33 mouse cellular contexts compared by ENCODE assay signal in genomic region chr4:13131463-13131862, GRCm38 (mm10).
"Had no signal": no experiment of that assay in that cellular context is flagged by ENCODE, and none has a peak within 500 bp of the region (broad histone marks: within the 10 kb centered on the region; RNA-seq: fewer than 3 reads in every experiment).

No protein-coding gene starts in this region.

- H3K9me3 ChIP-seq: heart, embryonic 10.5 days; heart, embryonic 12.5 days; heart, embryonic 13.5 days; heart, embryonic 15.5 days; hindbrain, embryonic 10.5 days; hindbrain, embryonic 12.5 days; hindbrain, embryonic 13.5 days; hindbrain, embryonic 15.5 days; kidney, embryonic 15.5 days had no signal

- H3K4me3 ChIP-seq: heart, adult 2 months; heart, embryonic 10.5 days; heart, embryonic 12.5 days; heart, embryonic 13.5 days; heart, embryonic 15.5 days; hindbrain, embryonic 10.5 days; hindbrain, embryonic 12.5 days; hindbrain, embryonic 13.5 days; hindbrain, embryonic 15.5 days; kidney, embryonic 15.5 days; layer of hippocampus, adult 2 months had no signal

- H3K9ac ChIP-seq: heart, embryonic 12.5 days; heart, embryonic 13.5 days; heart, embryonic 15.5 days; hindbrain, embryonic 12.5 days; hindbrain, embryonic 13.5 days; hindbrain, embryonic 14.5 days; hindbrain, embryonic 15.5 days; kidney, embryonic 15.5 days had no signal

- H3K27me3 ChIP-seq: heart, embryonic 12.5 days; heart, embryonic 13.5 days; heart, embryonic 15.5 days; hindbrain, embryonic 12.5 days; hindbrain, embryonic 13.5 days; hindbrain, embryonic 15.5 days; kidney, embryonic 15.5 days had no signal

- H3K4me2 ChIP-seq: heart, embryonic 11.5 days; heart, embryonic 12.5 days; heart, embryonic 13.5 days; heart, embryonic 15.5 days; hindbrain, embryonic 12.5 days; hindbrain, embryonic 13.5 days; hindbrain, embryonic 14.5 days; hindbrain, embryonic 15.5 days; kidney, embryonic 15.5 days had no signal

- DNase-seq: heart, adult 2 months; heart, postnatal 10 days; heart, postnatal 14 days; heart, postnatal 36 days; heart, postnatal 4 days; kidney, adult 11 months; kidney, adult 18-20 months; kidney, adult 2 months; kidney, adult 8-10 months; kidney, adult 9 months; kidney, postnatal 10 days; kidney, postnatal 14 days; kidney, postnatal 25 days; kidney, postnatal 36 days; kidney, postnatal 4 days; layer of hippocampus, adult 9-11 months; layer of hippocampus, postnatal 36 days had no signal

- H3K27ac ChIP-seq: heart, adult 2 months; heart, embryonic 10.5 days; heart, embryonic 13.5 days; heart, embryonic 15.5 days; hindbrain, embryonic 10.5 days; hindbrain, embryonic 12.5 days; hindbrain, embryonic 13.5 days; hindbrain, embryonic 14.5 days; hindbrain, embryonic 15.5 days; hindbrain, postnatal 0 days; kidney, embryonic 15.5 days; kidney, postnatal 0 days; layer of hippocampus, adult 2 months had no signal

- H3K36me3 ChIP-seq: heart, embryonic 10.5 days; heart, embryonic 12.5 days; heart, embryonic 13.5 days; heart, embryonic 15.5 days; hindbrain, embryonic 10.5 days; hindbrain, embryonic 12.5 days; hindbrain, embryonic 13.5 days; hindbrain, embryonic 15.5 days; kidney, embryonic 15.5 days had no signal

- ATAC-seq: hindbrain, embryonic 16.5 days; hindbrain, postnatal 0 days; inflammation-experienced regulatory T-cells, adult 6 months had no signal

- H3K4me1 ChIP-seq: heart, embryonic 10.5 days; heart, embryonic 12.5 days; heart, embryonic 13.5 days; heart, embryonic 15.5 days; hindbrain, embryonic 10.5 days; hindbrain, embryonic 12.5 days; hindbrain, embryonic 13.5 days; hindbrain, embryonic 15.5 days; kidney, embryonic 15.5 days had no signal
